Mouse (Mus musculus) midbrain, postnatal 0 days (tissue): Measurements from ENCODE around the gene Fyn. TPM values are rescaled to one million over a fixed set of nuclear protein-coding genes. Genes with fewer than 3 reads are reported as not detected.

Source experiments
- ATAC-seq: fragments of 200-750 bp; cut with Nextera tagmentation; 2 replicates; pipeline ENCODE4 v1.8.0; 2017; ENCODE audit warnings: moderate number of reproducible peaks, mild to moderate bottlenecking, moderate TSS enrichment, moderate library complexity; ENCODE audit not compliant: low FRiP score
- DNase-seq: peaks from one replicate; pipeline ENCODE4 v3.0.0-alpha.2; 2015; ENCODE audit warnings: low spot score
- H3K27ac ChIP-seq: fragments of 300-500 bp; sonication (generic); 2 replicates; pipeline ENCODE4 v1.5.1; 2014; ENCODE audit warnings: low read depth, mild to moderate bottlenecking, low read length, mixed read lengths
- H3K27me3 ChIP-seq: fragments of 300-500 bp; sonication (generic); 2 replicates; pipeline ENCODE4 v1.6.1; 2014; ENCODE audit warnings: low read length, control low read depth, mixed read lengths; ENCODE audit not compliant: insufficient read depth
- H3K36me3 ChIP-seq: fragments of 300-500 bp; sonication (generic); 2 replicates; pipeline ENCODE4 v1.6.1; 2014; ENCODE audit warnings: low read length, control low read depth, mixed read lengths; ENCODE audit not compliant: insufficient read depth
- H3K4me1 ChIP-seq: fragments of 300-500 bp; sonication (generic); 2 replicates; pipeline ENCODE4 v1.6.1; 2014; ENCODE audit warnings: mild to moderate bottlenecking, control low read depth, antibody characterized with exemption, low read length, mixed read lengths; ENCODE audit not compliant: insufficient read depth
- H3K4me2 ChIP-seq: fragments of 300-500 bp; sonication (generic); 2 replicates; pipeline ENCODE4 v1.6.1; 2014; ENCODE audit warnings: low read depth, mild to moderate bottlenecking, low read length, mixed read lengths; ENCODE audit not compliant: poor library complexity, severe bottlenecking
- H3K4me3 ChIP-seq: fragments of 300-500 bp; sonication (generic); 2 replicates; pipeline ENCODE4 v1.5.1; 2014; ENCODE audit warnings: low read depth, mild to moderate bottlenecking, low read length, moderate library complexity
- H3K9ac ChIP-seq: fragments of 300-500 bp; sonication (generic); replicated peaks from 2 replicates; pipeline ENCODE4 v1.6.1; 2014; ENCODE audit warnings: mild to moderate bottlenecking, low read length, moderate library complexity, mixed read lengths; ENCODE audit not compliant: poor library complexity, severe bottlenecking
- H3K9me3 ChIP-seq: fragments of 300-500 bp; sonication (generic); 2 replicates; pipeline ENCODE4 v1.6.1; 2016; ENCODE audit warnings: low read length, control low read depth
- CTCF ChIP-seq: IDR thresholded peaks from 2 replicates; pipeline ENCODE4 v1.5.1; 2016; ENCODE audit warnings: antibody characterized with exemption, mild to moderate bottlenecking
- WGBS: fragments of 180-500 bp; shearing (Covaris S2); extraction: QIAGEN DNeasy Blood & Tissue Kit; methylation state at CpG from one replicate; pipeline ENCODE4 v1.1.7; 2014; 5-methylcytosine and 5-hydroxymethylcytosine counted together
- polyA plus RNA-seq: library from polyadenylated mRNA; unstranded; fragments of >200 nt; fragmentation: Nextera tagmentation; extraction: Ambion mirVana; gene quantifications from 2 replicates; pipeline ENCODE4 v1.2.1, GENCODE M21; 2015
- total RNA-seq: library from RNA; depleted of rRNA; stranded (reverse); fragments of >200 nt; gene quantifications from 2 replicates; pipeline ENCODE4 v1.2.3, GENCODE M21; 2014

Gene Fyn
- total and polyA plus RNA-seq, 2 experiments from 2014 or later: 82.9 to 121 TPM

DNA sequence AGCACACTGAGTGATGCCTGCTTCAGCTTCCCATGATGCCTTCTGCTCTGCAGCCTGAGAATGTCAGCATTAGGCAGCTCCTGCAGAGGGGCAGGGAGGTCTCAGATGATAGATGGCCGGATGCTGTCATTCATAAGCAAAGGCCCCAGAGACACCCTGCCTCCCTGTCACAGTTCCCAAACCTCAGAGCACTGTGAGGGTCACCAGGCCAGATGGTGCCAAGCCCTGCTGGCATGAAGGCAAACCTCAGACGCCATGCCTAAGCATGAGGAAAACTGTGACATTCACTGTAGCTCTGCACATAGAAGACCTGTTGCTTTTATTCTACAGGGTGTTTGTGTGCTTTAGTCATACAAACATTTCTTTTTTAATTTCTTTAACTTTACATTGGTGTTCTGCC, 193.7 kb downstream of the Fyn start:
- H3K36me3 ChIP-seq: peaks cover 10% of the 10 kb centered on the region
- no peaks in the 10 kb centered on the region for H3K27me3 ChIP-seq
- no peaks in the 10 kb centered on the region for H3K9me3 ChIP-seq
- H3K27ac ChIP-seq: no peak overlapping the region
- no peak for ATAC-seq
- H3K4me2 ChIP-seq: no peak overlapping the region
- no peak overlapping the region for H3K4me3 ChIP-seq
- DNase-seq: no peak
- H3K9ac ChIP-seq: no peak overlapping the region
- TF ChIP-seq CTCF: no peak
- peaks cover 4% of the 10 kb centered on the region for H3K4me1 ChIP-seq
- WGBS: 73% methylated on average over 2 of the region's 2 CpGs

DNA sequence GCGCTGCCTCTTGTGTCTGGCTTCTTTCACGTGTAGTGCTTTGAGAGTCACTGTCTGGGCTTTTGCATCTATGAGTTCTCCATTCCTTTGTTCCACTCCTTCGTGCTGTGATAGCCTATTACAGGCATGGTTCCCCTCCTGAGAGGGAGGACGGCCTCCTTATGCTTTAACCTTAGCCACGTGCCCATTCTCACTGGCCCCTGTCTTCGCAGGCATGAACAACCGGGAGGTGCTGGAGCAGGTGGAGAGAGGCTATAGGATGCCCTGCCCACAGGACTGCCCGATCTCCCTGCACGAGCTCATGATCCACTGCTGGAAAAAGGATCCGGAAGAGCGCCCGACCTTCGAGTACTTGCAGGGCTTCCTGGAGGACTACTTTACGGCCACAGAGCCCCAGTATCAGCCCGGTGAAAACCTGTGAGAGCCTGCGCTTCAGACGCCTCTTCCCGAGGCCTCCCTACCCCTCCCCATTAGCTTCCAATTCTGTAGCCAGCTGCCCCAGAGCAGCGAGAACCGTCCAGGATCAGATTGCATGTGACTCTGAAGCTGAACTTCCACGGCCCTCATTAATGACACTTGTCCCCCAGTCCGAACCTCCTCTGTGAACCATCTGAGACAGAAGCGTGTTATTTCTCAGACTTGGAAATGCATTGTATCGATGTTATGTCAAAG, 195.0 kb downstream of the Fyn start:
- H3K27ac ChIP-seq: peak overlapping the region; percentile 12; the same call in 1 of the 2 replicates
- no peak for DNase-seq
- H3K9ac ChIP-seq: no peak overlapping the region
- H3K36me3 ChIP-seq: peaks cover 10% of the 10 kb centered on the region
- TF ChIP-seq CTCF: no peak
- no peak overlapping the region for H3K4me2 ChIP-seq
- no peaks in the 10 kb centered on the region; the same call in 1 of the 2 replicates for H3K4me1 ChIP-seq
- H3K4me3 ChIP-seq: no peak overlapping the region
- 42% methylated on average over 24 of the region's 24 CpGs for WGBS
- no peaks in the 10 kb centered on the region for H3K27me3 ChIP-seq
- no peak for ATAC-seq
- no peaks in the 10 kb centered on the region for H3K9me3 ChIP-seq

DNA sequence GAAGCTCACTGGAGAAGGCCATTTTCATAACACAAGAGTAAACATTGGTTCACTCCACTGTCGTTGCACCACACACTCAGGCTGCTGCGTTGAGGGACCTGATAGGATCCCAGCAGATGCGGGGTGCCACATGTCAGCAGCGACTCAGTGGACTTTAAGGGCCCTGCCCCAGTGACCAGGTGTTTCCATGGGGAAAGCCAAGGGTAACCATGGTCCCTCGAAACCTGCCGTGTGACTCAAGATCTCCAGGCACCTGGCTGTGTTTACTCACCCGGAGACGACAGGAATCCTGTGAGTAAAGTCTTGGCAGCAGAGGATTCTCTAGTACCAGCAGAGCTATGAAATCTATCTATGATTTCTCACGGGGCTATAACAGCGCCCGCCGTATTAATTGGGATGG, 198.2 kb downstream of the Fyn start:
- peaks cover 9% of the 10 kb centered on the region; the same call in 1 of the 2 replicates for H3K4me1 ChIP-seq
- WGBS: 78% methylated on average over 12 of the region's 12 CpGs
- H3K4me2 ChIP-seq: no peak overlapping the region
- H3K9ac ChIP-seq: no peak overlapping the region
- no peak overlapping the region for H3K27ac ChIP-seq
- H3K9me3 ChIP-seq: no peaks in the 10 kb centered on the region
- DNase-seq (no peak), ATAC-seq (no peak)
- H3K4me3 ChIP-seq: no peak overlapping the region
- H3K27me3 ChIP-seq: no peaks in the 10 kb centered on the region
- no peak for TF ChIP-seq CTCF
- H3K36me3 ChIP-seq: peaks cover 4% of the 10 kb centered on the region

DNA sequence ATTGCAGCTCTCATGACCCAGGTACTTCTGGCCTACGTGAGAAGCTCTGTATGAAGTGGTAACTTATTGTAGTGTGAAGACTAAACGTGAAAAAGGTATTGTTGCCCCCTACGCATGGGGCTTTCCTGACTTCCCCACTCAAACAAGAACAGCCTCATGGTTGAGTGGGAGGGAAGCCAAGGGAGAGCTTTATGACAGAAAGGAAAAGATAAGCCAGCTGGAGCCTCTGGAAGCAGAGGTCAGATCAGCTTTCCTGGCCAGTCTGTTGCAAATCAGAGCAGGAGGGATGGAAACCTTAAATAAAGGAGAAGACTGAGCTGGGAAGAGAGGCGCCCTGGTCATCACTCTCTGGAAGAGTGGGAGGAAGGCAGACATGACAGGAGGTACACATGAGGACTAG, 200.3 kb downstream of the Fyn start:
- WGBS: 82% methylated on average over 4 of the region's 4 CpGs
- Histone ChIP-seq H3K27me3 (no peaks in the 10 kb centered on the region), H3K9me3 (no peaks in the 10 kb centered on the region), H3K4me3 (no peak overlapping the region), H3K36me3 (peaks cover 4% of the 10 kb centered on the region), H3K9ac (no peak overlapping the region), H3K4me2 (no peak overlapping the region), H3K4me1 (peaks cover 17% of the 10 kb centered on the region; the same call in 1 of the 2 replicates), H3K27ac (no peak overlapping the region)
- DNase-seq (no peak), ATAC-seq (no peak)
- no peak for TF ChIP-seq CTCF

DNA sequence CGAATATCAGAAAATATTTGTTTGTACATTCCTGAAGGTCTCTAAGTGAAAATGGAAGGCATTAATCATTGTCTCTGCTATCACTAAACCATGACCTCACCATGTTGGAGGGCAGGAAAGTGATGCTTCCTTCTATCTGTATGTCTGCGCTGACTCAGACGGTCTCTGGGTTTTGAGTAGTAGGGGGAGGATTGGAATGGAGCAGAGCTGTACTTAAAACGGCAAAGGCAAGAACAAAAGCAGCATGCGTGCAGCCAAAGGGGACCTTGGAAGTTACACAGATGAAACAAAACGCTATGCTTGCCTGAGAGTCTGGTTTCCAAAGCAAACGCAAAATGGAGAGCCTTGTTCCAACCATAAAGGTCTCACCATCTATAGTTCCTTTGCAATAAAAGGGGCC, 202.4 kb downstream of the Fyn start:
- ATAC-seq (peak; percentile 53), DNase-seq (no peak)
- Histone ChIP-seq H3K4me1 (peaks cover 17% of the 10 kb centered on the region; the same call in 1 of the 2 replicates), H3K9ac (no peak overlapping the region), H3K4me3 (no peak overlapping the region), H3K27me3 (no peaks in the 10 kb centered on the region), H3K36me3 (no peaks in the 10 kb centered on the region), H3K9me3 (no peaks in the 10 kb centered on the region), H3K27ac (peak overlapping the region; percentile 62), H3K4me2 (no peak overlapping the region)
- no peak for TF ChIP-seq CTCF
- whole genome bisulfite sequencing: 22% methylated on average over 7 of the region's 7 CpGs

DNA sequence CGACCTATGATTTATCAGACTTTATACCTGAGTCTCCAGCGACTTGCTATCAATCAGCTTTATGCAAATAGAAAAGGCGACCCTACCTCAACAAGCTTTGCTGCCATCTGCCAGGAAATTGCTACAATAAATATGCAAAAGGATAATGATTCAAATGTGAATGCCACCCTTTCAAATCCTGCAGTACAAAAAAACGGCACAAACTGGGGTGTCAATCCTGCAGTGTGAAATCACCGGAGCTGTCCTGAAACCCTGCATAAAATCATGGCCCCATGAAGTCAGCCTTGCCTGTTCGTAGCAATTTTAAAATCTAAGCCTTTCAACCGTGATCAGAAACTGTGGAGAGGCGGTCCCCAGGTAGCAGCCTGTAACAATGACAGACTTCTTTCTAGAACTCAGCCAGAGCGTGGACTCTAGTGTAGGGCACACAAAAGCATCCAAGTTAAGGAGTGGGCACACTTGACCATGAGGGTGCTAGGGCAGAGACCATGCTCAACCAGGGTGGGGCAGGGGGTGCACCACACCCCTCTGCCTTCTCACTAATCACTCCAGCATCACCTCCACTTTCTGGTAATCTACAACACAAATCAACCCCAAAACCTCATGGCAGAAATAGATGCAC, 203.5 kb downstream of the Fyn start:
- Histone ChIP-seq H3K4me3 (no peak overlapping the region), H3K27ac (peak overlapping the region; percentile 62; the same call in 1 of the 2 replicates), H3K9me3 (no peaks in the 10 kb centered on the region), H3K36me3 (no peaks in the 10 kb centered on the region), H3K4me1 (peaks cover 17% of the 10 kb centered on the region; the same call in 1 of the 2 replicates), H3K27me3 (no peaks in the 10 kb centered on the region), H3K9ac (0 out of 2 replicates have a peak overlapping the region, but pooled peaks have one; percentile 4), H3K4me2 (no peak overlapping the region)
- DNase-seq (no peak), ATAC-seq (peak; percentile 31; the same call in 1 of the 2 replicates)
- no peak for TF ChIP-seq CTCF
- 19% methylated on average over 9 of the region's 9 CpGs for WGBS
